Mouse (Mus musculus): ENCODE results near the gene Nfia.

Nfia gene

DNA sequence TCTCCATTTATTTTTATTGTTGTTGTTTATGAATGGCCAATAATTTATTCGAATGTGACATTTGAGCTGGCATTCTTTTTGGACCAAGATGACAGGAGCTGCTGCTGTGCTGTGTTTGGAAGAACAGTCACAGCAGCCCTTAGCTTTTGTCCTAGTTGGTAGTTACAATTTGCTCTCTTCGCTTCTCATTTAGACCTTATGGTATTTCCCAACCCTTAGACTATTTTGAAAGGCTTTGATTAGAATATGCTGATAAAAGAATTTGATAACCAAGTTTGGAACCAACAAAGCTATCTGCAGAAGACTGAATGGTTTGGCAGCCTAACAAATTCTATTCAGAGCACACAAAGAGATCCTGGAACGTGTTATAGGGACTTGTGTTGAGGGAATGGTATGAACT, 46.0 kb downstream of the Nfia start:
- no peak for DNase-seq

DNA sequence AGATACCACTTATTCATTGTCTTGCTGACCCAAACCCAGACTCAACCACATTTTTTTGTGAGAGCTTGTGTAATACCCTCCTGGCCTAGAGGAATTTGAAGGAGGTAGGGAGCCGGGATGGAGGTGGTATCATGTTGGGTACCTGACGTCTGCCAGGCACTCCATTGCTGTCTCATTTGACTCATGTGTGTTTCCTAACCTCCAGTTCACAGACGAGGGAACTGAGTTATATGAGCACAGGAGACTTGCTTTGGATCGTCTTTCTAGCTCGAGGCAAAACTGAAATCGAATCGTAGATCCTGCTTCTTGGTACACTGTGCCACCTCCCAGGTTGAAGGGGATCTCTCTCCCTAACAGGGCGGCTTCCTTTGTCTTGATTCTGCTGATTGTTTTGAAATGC, 46.6 kb downstream of the Nfia start:
- DNase-seq = no peak

DNA sequence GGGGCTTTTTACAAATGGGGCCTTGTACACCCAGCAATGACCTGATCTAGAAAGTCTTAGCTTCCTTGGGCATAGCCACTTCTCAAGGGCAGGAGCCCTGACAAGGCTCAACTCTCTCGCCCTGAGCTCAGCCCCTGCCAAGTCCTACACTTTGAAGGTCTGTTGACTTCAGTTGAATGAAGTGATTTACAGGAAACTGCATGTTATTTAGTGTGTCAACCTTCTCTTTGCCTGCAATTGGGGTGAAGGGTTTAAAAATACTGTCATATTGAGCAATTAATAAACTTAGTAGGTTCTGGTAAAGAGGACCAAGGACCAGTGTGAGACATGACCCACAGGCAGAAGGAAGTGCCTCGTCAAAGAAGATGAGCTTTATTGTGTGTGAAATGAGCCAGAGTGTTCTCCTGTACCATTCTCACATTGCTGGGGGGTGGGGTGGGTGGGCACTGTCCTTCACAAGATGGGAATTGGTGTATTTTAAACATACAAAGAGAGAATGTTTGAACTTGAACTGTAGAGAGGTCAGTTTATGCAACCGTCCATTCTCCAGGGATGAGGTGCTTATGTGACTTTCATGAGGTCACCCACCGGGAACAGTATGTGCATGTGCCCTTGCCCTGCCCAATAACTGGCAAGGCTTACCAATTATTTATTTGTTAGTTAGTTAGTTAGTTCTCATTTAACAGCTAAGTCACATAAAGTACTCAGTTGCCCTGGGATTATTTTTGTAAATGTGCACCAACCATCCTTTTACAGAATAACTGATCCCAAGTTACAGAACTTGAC, 48.1 kb downstream of the Nfia start:
- no peak for DNase-seq

DNA sequence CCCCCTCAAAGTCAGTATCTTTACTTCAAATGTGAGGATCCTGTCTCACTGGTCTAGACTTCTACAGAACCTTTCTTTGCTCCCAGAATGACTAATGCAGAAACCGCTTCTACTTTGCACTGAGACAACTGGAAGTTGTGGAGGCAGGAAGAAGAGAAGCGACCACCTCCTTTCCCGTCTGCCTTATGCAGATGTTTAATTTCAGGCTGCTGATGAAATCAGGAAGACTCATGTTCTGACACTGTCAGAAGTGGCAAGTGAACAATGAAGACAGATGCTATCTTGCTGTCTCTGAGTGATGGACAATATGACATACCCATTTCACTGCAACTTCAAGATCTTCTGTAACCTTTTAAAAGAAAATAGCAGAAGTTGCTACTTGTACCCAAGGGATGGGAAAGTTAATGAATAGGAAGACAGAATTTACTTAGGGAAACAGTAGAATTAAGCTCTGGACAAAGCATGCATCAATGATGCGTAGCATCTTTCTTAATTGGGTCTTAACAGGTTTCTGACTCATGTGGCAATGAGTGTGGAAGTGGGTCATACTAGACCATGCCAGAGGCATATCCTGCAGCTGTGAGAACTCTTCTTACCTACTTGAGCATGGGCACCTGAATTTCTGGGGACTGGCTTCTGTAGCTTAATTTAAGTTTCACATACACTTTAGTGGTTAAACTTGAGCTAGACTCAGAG, 49.2 kb downstream of the Nfia start:
- no peak for DNase-seq

DNA sequence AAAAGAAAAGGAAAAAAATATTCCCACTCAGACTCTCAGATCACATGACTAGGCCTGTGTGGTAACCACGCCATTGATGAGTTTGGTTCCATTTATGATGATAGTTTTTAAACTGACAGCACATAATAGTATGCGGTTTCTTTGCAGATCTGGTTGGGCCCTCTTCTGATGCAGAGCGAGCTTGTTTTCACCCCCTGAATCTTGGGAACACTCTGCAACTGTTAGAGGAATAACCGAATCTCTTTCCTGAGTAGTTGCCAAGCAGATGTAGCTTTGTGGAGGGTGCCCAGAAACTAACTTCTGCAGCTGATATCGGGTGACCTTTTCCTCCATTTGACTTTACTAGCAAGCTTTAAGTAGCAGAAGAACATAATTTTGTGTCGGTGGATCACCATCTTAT, 51.0 kb downstream of the Nfia start:
- no peak for DNase-seq

DNA sequence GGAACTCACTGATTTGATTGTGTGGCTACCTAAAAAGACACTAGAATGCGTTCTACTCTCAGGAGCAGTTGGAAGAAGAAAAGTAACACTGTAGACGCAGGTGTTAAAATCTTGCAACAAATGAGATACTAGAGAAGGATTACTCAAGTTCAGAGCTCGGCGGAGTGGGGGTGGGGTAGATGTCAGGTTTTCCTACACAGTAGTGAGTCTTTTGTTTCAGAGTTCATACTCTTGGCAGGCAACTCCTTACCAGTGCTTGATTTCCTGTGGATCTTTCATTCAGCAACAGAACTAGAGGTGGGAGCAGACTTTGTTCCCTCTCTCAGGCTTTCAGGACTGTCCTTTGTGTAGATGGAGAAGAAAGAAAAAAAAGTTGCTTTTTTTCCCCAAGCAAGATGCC, 51.9 kb downstream of the Nfia start:
- DNase-seq = no peak

DNA sequence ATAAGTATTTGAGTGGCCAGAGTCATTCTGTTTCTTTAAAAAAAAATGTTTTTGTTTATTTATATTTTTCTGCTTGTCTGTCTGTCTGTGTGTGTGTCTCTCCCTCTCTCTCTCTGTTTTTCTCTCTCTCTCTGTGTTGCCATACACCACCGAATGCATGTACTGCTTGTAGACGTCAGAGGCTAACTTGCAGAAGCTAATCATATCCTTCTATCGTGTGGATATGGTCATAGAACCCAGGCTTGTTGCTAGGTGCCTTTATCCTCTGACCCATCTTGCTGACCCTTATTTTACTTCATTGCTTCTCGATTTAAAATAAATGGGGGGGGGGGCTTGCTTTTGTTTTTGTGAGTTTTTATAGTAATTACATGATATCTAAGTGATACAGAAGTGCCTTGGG, 52.9 kb downstream of the Nfia start:
- DNase-seq = no peak

DNA sequence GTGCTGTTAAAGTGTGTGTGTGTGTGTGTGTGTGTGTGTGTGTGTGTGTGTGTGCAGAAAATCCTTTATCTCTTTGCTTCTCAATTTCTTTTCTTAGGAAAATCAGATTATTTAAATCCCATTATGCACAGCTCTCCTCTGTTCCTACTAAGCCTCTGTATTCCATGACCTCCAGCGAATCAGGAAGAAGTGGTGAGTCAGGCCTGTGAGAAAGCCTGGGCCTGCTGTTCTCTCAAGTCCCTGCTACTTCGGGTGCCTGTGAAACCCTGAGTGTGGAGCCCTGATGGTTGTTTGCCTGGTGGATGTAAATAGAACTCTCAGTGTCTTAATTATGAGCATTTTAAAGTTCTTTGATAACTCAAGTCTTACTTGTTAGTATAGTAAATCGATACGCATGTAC, 53.3 kb downstream of the Nfia start:
- no peak for DNase-seq

DNA sequence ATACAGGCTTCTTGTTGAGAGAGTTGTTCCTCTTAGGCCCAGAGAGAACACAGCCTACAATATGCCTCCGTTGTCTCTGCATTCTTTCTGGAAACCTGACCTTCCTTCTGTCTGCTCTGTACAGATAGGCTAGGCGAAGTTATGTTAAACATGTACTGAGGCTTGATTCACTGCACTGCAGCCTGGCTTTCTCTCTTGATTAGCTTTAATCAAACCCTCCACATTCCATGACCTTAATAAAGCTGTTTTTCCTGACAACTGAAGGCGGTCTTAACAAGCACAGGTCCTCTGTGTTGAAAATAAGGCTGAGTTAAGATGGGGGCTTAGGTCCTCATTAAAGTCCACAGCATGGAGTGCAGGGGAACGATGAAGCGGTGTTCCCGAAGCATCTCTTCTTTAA, 54.6 kb downstream of the Nfia start:
- DNase-seq = no peak

DNA sequence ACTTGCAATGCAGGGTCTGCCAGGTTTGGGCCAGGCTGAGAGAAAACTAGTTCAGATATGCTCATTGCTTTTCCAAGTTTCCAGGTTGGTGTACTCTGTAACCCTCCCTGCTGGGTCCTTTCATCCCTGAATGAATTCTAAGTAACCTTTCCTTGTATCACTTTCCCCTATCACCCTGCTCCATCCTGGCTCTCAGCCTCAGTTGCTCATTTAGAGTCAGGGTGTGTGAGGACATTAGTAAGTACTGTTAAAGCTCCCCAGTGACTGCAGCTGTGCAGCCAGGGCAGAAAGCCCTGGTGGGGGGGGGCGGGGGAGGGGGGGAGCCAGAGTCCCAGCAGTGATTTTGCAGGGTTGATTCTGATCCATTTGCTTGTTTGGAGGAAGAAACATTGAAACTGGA, 56.0 kb downstream of the Nfia start:
- DNase-seq = no peak

DNA sequence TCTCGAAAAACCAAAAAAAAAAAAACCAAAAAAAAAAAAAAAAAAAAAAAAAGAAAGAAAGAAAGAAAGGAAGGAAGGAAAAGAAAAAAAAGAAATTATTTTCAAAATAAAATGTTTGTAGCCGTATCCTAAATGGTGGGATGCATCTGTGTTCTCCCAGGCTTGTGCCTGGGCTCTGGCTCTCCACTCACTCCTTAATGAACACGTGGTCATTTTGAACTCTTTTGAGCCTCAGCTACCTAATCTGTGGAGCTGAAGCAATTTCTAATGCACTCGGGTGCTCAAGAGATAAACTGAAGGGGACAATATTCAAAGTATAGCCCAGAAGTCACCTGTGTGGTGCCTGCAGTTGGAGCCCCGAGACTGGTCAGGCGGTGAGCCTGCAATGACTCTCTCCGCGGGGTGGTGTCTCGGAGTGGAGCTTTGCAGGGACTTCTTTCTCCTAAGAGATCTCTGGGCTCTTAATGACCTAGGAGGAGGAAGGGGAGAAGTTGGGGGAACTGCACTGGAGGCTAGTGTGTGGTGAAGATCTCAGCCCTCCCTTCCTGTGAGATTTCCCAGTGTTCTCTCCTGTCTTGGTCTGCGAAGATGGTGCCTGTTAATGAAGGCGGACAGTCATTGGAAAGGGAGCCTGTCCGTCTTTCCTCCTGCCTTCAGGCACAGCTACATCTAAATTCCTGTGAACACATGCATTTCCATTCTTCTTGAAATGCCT, 57.0 kb downstream of the Nfia start:
- no peak for DNase-seq

DNA sequence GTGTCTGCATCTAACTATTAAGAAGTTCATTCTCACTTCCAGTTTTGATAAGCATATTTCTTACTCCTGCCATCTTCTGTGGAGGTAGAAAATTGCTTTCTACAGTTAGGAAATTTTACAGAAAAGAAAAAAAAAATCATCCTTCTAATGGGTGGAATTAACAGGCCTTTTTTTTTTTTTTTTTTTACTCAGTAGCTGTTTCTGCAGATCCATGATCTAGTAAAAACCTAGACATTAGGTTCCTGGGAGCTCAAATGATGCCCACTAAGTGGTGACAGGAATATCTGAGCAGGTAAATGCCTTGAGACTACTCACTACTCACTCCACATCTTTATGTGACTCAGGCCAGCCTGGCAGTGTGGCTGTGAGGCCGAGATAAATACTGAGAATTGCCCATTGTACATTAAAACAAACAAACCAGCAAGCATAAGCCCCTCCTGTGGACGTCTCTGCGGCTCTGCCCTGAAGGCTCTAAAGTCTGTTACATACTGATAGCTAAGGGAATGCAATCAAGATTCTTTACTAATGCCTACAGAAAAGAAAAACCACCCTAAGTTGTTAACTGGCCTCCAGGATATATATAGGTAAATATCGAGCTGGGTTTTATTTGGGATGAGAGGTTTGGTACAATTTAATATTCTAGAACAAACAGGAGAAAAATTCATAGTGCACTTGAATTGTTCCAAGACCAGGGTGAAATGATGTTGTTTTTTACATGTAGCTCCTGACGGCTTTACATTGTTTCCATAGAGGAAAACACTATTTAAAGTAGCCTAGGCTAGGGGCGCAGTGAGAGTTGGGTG, 57.7 kb downstream of the Nfia start:
- DNase-seq = no peak

DNA sequence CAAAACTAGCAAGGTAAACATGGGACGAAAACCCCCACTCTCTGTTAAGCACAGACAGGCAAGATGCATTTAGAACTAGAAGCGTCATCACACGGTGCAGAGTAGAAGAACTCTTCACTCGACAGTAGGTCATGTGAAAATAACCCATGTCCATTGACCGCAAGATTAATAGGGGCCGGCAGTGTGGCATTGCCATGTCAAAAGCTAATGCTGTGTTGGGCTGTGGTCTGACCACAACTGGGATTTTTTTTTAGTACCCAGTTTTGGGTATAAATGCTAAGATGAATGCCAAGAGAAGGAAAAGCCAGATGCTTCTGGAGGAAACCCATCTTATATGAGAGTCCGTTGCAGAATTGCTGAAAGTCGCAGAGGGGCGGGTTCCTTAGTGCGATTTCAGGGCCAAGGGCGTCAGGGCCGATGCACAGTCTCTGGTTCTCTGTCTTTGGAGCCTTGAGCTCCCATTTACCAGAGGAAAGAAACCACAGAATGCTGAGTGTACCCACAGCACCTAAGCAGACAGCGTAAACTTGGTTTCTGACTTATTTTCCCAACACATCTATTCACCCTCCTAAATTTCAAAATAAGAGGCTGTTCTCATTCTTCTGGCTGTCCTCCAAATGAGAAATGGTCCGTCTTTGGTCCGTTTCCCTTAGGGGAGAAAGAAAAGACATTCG, 58.5 kb downstream of the Nfia start:
- DNase-seq = no peak

DNA sequence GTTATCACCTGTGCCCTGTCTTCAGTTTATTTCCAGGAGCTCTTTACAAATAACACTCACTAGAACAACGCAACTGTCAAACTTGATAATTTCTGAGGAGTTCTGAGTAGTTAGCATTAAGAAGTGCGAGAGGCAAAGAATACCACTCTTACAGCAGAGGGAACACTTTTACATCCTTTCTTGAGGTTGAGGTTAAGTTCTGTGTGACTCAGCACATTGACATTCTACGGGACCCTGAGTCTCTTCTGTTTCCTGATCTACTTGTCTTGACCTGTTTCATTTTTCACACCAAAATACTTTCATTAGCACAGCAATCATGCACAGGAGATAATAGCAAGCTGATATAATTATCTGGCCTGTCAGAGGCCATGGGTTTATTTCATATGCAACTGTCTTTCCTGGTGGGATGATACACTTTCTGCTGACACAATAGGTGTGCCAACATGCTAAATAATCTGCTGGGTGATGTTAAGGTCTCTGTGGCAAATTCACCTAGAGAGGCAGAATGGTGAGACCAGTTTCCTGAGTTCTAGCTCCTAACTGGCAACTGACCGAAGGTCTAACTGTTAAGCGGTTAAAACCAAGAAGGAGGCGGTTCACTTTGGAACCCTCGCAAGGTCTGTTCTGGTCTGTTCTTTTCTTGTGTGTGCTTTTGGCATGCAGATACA, 59.2 kb downstream of the Nfia start:
- no peak for DNase-seq

DNA sequence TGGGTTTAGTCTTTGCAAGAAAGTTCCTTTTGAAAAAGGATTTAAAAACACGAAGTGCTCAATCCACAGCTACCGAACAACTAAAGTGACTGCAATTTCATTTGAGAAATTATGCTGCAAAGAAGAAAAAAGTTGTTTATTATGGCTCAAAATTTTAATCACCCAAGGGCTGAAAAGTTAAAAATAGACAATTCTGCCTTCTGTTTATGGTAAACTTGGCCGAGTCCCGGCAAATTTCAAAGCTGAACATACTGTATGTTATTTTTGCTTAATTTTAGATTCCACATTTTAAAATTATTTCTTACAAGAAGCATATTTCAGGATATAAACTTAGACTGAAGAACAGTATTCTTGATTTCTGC, 59.7 kb downstream of the Nfia start:
- DNase-seq = no peak

DNA sequence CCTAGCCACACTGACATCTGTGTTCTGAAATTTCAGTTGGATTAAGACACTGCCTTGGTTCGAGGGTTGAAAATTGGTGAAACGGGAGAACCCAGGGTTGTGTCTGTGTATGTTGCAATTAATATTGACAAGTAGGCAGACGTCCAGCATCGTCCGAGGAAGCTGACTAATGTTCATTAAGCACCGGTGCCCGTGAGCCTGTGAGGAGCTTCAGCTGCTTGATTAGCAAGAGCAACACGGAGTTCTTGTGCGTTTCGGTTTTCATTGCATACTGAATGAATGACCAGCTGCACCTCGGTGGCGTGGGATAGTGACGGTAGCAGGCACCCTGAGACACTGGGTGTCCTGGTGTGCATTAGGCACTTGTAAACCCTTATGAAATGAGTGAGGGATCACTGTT, 64.3 kb downstream of the Nfia start:
- no peak for DNase-seq

DNA sequence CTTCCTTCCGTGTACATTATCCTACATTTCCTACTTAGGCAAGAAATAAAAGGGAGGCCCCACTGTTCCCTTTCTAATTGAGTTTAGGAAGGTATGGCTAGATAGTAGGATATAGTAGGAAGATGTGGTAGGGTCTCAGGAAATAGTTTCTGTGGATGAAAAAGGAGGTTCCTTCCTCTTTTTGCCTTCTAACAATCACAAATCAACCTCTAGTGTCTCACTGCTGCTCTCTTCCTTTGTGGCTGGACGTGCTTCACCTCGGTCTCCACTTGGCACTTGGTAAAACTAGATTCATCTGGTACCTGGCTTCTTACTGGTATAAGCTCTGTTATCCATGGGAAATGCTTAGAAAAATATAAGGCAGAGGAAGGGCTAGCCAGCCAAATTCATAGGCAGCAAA, 65.2 kb downstream of the Nfia start:
- no peak for DNase-seq

DNA sequence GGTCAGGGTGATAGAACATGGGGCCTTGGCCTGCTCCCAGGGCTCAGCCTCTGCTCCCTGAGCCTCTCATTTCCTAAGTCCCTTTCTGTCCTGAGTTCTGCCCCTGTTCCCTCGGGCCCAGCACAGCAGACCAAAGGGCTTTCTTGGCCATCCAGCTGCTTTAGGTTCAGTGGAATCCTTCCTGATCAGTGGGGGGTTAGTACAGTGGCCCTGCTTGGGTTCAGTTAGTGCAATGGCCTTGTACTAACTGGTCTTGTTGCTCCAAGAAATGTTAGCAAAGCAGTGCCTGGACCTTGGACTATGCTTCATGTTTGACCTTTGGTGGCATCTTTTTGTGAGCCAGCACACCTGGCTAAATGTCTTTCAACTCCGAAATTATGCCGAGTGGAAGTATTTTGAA, 66.1 kb downstream of the Nfia start:
- peak; percentile 65 for DNase-seq

DNA sequence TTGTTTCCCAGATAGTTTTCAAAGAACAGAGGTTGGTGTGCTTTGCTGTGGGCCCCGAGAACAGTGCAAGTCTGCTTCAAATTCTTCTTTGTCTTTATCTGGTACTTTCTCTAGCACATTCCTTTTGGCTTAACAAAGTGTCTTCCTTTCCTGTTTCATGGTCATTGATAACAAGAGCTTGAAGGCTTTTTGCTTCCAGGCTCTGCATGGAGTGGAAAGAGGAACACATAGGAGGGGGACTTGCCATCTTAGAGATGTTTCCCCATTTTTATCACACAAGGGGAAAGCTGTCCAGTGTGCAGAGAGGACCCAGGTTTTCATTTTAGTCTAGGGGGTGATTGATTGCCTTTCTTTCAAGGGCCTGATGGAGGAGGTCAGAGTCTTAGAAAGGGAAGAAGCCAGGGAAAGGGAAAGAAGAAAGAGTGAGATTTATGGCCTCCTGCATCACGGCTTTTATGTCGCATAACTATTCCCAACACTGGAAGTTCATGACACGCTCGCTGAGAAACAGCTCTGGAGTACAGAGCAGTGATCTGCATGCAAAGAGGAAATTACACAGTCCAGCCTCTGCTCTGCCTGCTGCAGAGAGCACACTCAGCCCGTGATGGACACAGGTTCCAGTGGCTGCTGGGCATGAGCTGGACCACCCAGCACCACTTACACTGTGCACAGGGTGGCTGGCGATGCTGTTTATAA, 67.0 kb downstream of the Nfia start:
- DNase-seq = no peak

DNA sequence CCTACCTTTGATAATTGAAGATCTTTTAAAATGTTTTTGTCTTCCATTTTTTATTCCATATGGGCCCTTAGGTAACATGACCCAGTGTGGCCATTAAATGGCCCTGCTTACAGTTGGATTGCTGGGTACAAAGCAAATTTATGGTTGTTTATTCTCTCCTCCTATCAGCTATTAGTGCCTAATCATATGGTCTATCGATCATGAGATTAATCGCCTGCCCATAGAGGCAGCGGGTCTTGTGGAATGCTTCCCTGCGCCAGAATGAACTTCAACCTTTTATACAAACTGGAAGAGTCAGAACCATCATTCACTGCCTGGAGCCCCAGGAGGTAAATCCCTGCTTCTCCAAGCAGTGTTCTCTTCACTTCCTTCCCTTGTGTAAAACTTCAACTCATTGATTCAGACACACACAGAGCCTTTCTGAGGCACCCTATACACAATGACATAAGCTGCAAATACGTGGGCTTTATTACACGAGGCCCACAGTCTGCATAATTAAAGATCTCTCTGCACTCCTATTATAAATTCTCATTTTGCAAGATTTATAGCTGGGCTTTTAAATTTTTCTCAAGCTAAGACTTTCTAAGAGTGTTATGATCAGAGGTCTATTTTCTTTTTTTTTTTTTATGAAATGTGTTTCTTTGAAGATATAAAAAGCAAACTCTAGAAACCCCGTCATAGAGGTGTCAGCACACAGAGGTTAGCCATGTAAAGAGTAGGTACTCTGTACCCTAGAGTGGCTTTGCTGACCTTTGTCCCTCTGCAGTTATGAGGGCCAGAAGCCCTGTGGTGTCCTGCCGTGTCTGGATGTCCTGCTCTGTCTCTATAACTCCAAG, 67.9 kb downstream of the Nfia start:
- peak; percentile 34 for DNase-seq
